In genomic region chr11:69804972-69805909, GRCm38 (mm10) we compare ENCODE assay signal across 8 mouse cellular contexts. TPM values are rescaled to one million over a fixed set of nuclear protein-coding genes. Genes with fewer than 3 reads are reported as not detected.
DNase-seq lines count a peak whose midpoint lies in the region; ATAC-seq lines count a peak whose summit lies in the region.

Gene Tmem102, minus strand, starts transcription at chr11:69805624.

- no peak for ATAC-seq in heart, embryonic 11.5 days (replicated peaks; ENCODE audit: insufficient number of reproducible peaks, low FRiP score, low TSS enrichment)
- no peak for ATAC-seq in heart, embryonic 15.5 days (replicated peaks; ENCODE audit: insufficient number of reproducible peaks, insufficient read depth, low FRiP score, low read depth)
- ATAC-seq in midbrain, embryonic 13.5 days: no peak

- H3K4me1 ChIP-seq in heart, embryonic 11.5 days (ENCODE audit: control insufficient read depth, insufficient read depth, low read length): peaks cover 30% of the 10 kb centered on the region
- H3K4me1 ChIP-seq in heart, embryonic 15.5 days (replicated peaks): peaks cover 49% of the 10 kb centered on the region
- H3K4me1 ChIP-seq in midbrain, embryonic 13.5 days (replicated peaks): peaks cover 49% of the 10 kb centered on the region

- no peaks in the 10 kb centered on the region for H3K9me3 ChIP-seq in heart, embryonic 11.5 days (replicated peaks; ENCODE audit: control insufficient read depth, low read length)
- no peaks in the 10 kb centered on the region for H3K9me3 ChIP-seq in heart, embryonic 15.5 days (replicated peaks)
- H3K9me3 ChIP-seq in midbrain, embryonic 13.5 days: no peaks in the 10 kb centered on the region

- H3K4me2 ChIP-seq in heart, embryonic 11.5 days: peak within 1 kb of the TSS; percentile 98
- peak within 1 kb of the TSS; percentile 97 for H3K4me2 ChIP-seq in heart, embryonic 15.5 days
- H3K4me2 ChIP-seq in midbrain, embryonic 13.5 days (replicated peaks): peak within 1 kb of the TSS; percentile 97

- DNase-seq in heart, adult 8-10 months (ENCODE audit: low spot score): no peak
- peak; percentile 65 to 77 for DNase-seq in kidney, postnatal 4 days
- DNase-seq in right cerebral cortex, postnatal 36 days (ENCODE audit: low spot score in 2 of 2): no peak
- no peak for DNase-seq in thymus, postnatal 36 days
- no peak for DNase-seq in gastrocnemius, adult 8-10 months (ENCODE audit: low spot score in 2 of 2)

- peak within 1 kb of the TSS; percentile 47 for H3K4me3 ChIP-seq in heart, embryonic 11.5 days (ENCODE audit: low read depth, low read length)
- H3K4me3 ChIP-seq in heart, embryonic 15.5 days: peak within 1 kb of the TSS; percentile 62
- peak within 1 kb of the TSS; percentile 59; the same call in 1 of the 2 replicates for H3K4me3 ChIP-seq in midbrain, embryonic 13.5 days (replicated peaks)

- 7% methylated on average over 29 of the region's 29 CpGs for WGBS in heart, embryonic 11.5 days (ENCODE audit: insufficient replicate concordance)
- WGBS in heart, embryonic 15.5 days: 13% methylated on average over 29 of the region's 29 CpGs
- 6% methylated on average over 29 of the region's 29 CpGs for WGBS in midbrain, embryonic 13.5 days

- H3K27ac ChIP-seq in heart, embryonic 11.5 days (ENCODE audit: low read depth, low read length): no peak within 1 kb of the TSS
- no peak within 1 kb of the TSS for H3K27ac ChIP-seq in heart, embryonic 15.5 days
- H3K27ac ChIP-seq in midbrain, embryonic 13.5 days: no peak within 1 kb of the TSS

- H3K36me3 ChIP-seq in heart, embryonic 11.5 days (ENCODE audit: control insufficient read depth, insufficient read depth, low read length): no peaks in the 10 kb centered on the region
- no peaks in the 10 kb centered on the region for H3K36me3 ChIP-seq in heart, embryonic 15.5 days
- H3K36me3 ChIP-seq in midbrain, embryonic 13.5 days: no peaks in the 10 kb centered on the region

- peaks cover 47% of the 10 kb centered on the region for H3K27me3 ChIP-seq in heart, embryonic 11.5 days (ENCODE audit: control insufficient read depth, insufficient read depth, low read length)
- peaks cover 25% of the 10 kb centered on the region for H3K27me3 ChIP-seq in heart, embryonic 15.5 days
- peaks cover 44% of the 10 kb centered on the region for H3K27me3 ChIP-seq in midbrain, embryonic 13.5 days

- no peak within 1 kb of the TSS for H3K9ac ChIP-seq in heart, embryonic 11.5 days (ENCODE audit: low read depth, low read length)
- peak within 1 kb of the TSS; percentile 62; the same call in 1 of the 2 replicates for H3K9ac ChIP-seq in heart, embryonic 15.5 days
- peak within 1 kb of the TSS; percentile 19; the same call in 1 of the 2 replicates for H3K9ac ChIP-seq in midbrain, embryonic 13.5 days (replicated peaks)

RNA-seq across cellular contexts. Expression of gene Tmem102, which starts in this region (rescaled TPM):
- 1.1 and 1.5 TPM in 2 replicates for polyA plus RNA-seq in heart, embryonic 11.5 days (2014; fragmentation: Nextera tagmentation; extraction: Ambion mirVana)
- under 1 TPM; 0.14 to 0.57 (median 0.31) TPM for total RNA-seq in heart, adult 8-10 months (2022)
- 1.1 and 2.6 TPM in 2 replicates for polyA plus RNA-seq in heart, embryonic 15.5 days (2015; fragmentation: Nextera tagmentation; extraction: Ambion mirVana)
- polyA plus RNA-seq in midbrain, embryonic 13.5 days (2015; fragmentation: Nextera tagmentation; extraction: Ambion mirVana): 0.44 and 0.52 TPM in 2 replicates
- under 1 TPM; 0.17 to 0.31 (median 0.24) TPM for total RNA-seq in gastrocnemius, adult 8-10 months (2022)

Comparison
In these comparisons a context has a peak if more than half of its experiments do, and no peak if none do; other contexts are left out.
1. DNase-seq: peak in kidney, postnatal 4 days (2 of 2); none in heart, adult 8-10 months (single experiment), right cerebral cortex, postnatal 36 days (0 of 2), thymus, postnatal 36 days (0 of 2) and gastrocnemius, adult 8-10 months (0 of 2).
2. Peak in every context shown above with its lines, with median percentiles within 50 percentile points of each other: H3K4me2 ChIP-seq and H3K4me3 ChIP-seq.